Mouse (Mus musculus) cerebellum, postnatal 4 days (tissue): ENCODE measurements at regions not wholly inside any gene's neighbourhood (a gene's known extent, or its start where the extent isn't known, plus 50 kb on each side); places are given as distances from the start of the nearest gene placed in this dataset.
"Not testable (repeated sequence)": the region's sequence is repeated elsewhere in the genome, so short reads cannot be mapped to it uniquely, and the experiment has no call there.

ENCODE experiments used
- DNase-seq, 2 experiments: peaks; one replicate each; pipeline ENCODE4 v3.0.0; 2022; ENCODE audit warnings: low spot score in 2 of 2, mixed read lengths in 1 of 2

DNA sequence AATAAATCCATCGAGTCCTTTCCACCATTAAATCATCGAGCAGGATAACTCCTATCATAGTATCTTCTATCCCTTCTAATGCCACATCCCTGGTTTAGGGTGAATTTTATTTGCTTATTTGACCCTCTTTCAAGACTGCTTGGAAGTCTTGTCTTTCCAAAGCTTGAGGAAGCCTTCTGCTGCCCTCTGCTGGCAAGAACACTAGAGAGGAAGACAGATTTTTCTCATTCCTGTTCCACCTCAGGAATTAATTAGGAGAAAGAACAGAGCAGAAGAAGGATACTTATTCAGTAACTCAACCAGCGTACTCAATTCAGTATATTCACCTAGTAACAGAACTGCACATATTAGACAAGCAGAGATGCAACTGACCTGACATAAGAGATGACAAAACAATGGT, 1005.9 kb downstream of the Basp1 start:
- DNase-seq: peak; percentile 34 to 78

DNA sequence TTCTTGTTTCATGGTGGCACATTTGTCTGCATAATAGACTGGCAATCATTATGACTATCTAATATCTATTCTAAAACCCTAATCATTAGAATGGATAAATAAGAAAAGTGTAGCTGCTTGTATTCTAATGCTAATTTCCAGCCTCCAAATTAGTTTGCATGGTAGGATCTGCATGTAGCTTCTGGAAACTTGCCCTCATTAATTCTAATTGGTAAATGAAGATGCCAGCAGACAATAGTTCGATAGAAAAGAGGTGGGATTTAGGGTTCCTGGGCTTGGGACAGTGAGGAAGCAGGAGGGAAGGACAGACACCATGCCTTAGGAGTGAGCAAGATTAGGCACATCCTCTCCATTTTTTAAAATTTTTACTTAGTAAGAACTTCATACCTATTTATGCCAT, 1008.3 kb downstream of the Basp1 start:
- DNase-seq: no peak

DNA sequence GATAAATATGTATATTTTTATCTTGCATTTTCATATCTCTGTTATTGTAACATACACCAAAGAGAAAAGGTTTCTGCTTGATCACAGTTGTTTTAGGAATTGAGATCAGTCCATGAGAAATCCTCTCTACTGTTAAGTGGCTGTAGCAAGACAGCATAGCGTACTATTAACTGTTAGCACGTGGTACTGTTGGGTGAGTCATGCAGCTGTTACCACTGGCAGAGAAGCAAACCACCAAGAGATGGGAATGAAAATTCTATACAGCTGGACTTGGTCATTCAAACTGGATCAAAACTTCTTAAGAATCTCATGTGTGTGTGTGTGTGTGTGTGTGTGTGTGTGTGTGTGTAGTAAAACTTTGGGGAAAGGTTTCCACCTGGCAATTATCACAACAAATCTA, 1013.5 kb downstream of the Basp1 start:
- no peak for DNase-seq

DNA sequence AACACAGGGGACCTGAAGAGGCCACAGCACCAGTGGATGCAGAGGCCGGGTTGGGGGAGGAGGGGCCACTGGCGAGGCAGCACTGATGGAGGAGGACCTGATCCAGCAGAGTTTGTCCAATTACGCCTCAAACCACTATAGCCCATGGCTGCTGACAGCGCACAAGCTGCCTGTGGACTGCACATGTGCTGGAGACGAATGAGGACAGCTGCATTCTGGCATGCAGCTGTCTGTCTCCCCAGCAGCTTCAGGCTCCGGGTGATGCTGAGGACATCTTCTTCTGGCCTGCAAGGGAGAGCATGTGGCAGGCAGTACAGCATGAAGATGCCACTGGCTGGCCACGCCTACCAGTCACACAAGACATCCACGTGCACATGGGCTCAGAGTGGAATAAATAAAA, 1055.2 kb downstream of the Basp1 start:
- no peak for DNase-seq

GRCm38 (mm10) chr15:24348975-24349560, 1064.5 kb downstream of the Basp1 start:
- DNase-seq: no peak

GRCm38 (mm10) chr15:24335876-24336275, 1077.7 kb downstream of the Basp1 start:
- DNase-seq: not testable (repeated sequence)

DNA sequence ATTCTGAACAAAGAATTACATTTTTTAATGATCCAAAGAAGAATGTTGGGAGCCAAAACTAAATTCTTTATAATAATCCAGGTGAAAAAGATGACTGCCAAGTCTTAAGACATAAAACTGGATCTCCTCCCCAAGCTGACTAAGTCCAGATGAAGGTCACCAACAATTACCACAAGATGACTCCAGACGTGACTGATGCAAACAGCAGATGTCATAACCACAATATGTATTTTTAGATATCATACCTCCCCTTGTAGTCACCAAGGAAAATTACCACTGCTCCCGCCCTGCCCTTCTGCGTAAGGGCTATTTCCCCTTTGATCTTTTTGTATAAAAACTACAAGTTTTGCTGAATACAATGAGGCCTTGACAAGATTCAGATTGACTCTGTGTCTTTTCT, 1110.4 kb downstream of the Basp1 start:
- not testable (repeated sequence) for DNase-seq

DNA sequence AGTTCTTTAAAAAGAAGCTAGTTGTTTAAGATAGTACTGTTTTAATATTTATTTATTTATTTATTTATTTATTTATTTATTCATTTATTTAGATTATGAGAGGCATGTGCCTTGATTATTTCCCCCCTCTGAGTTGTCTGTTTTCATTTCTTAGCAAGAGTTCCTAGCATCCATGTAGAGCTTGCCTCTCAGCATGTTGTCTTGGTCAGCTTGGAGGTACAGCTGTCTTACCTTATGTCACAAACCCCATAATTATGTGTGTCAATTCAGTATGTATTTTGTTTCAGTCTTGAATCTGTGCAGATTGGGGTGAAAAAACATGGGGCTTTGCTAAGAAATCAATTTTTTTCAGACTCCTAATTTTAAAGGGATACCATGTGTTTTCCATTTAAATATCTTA, 1116.3 kb downstream of the Basp1 start:
- DNase-seq: no peak

DNA sequence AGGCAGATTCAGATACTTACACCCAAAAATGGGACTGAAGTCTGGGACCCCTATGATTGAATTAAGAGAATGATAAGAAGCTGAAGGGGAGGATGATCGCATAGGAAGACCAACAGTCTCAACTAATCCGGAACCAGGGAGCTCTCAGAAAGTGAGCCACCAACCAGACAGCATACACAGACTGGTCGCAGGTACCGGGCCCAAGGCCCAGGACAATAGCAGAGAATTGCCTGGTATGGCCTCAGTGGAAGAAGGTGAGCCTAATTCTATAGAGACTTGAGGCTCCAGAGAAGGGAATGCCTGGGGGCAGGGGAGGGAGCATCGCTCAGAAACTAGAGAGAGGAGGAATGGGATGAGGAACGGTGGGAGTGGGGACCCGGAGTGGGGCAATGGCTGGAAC, 1116.8 kb downstream of the Basp1 start:
- no peak for DNase-seq

- DNase-seq: no peak
Observed at GRCm38 (mm10) chr15:24275100-24275499, 1138.5 kb downstream of the Basp1 start.

DNA sequence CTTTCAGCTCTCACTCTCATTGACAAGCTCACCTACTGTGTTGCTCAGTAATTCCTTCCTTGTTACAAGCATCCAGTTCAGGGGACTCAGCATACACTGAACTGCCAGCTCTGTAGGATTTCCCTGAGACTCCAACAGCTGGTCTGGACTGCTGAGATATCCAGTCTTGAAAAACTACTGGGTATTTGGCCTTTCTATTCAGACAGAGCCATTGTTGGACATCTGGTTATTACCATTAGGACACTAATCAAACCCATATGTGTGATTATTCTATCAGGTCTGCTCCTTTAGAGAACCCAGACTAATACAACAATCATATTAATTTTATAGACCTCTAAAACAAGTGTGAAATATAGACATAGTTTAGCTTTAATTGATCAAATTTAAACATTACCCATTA, 1146.2 kb downstream of the Basp1 start:
- no peak for DNase-seq
